Mouse (Mus musculus) urinary bladder, postnatal 10 days (tissue): Measurements from ENCODE around the gene Arhgap10.

Experiments
- DNase-seq: peaks from one replicate; pipeline ENCODE4 v3.0.0; 2022; ENCODE audit warnings: low spot score

Gene Arhgap10

GRCm38 (mm10) chr8:77442452-77442851 lies 75.3 kb downstream of the Arhgap10 start:
- no peak for DNase-seq

- no peak for DNase-seq
Observed at GRCm38 (mm10) chr8:77440913-77441312, 76.8 kb downstream of the Arhgap10 start.

GRCm38 (mm10) chr8:77440324-77440880 lies 77.4 kb downstream of the Arhgap10 start:
- DNase-seq, result no peak

GRCm38 (mm10) chr8:77439670-77440069 lies 78.1 kb downstream of the Arhgap10 start:
- no peak for DNase-seq

GRCm38 (mm10) chr8:77437807-77438493 lies 79.8 kb downstream of the Arhgap10 start:
- no peak for DNase-seq

GRCm38 (mm10) chr8:77436013-77436990 lies 81.5 kb downstream of the Arhgap10 start:
- no peak for DNase-seq

GRCm38 (mm10) chr8:77433221-77433620 lies 84.5 kb downstream of the Arhgap10 start:
- DNase-seq, result no peak

- no peak for DNase-seq
Observed at GRCm38 (mm10) chr8:77432726-77433125, 85.0 kb downstream of the Arhgap10 start.

GRCm38 (mm10) chr8:77428420-77428819 lies 89.3 kb downstream of the Arhgap10 start:
- DNase-seq, result no peak

- DNase-seq, result no peak
Observed at GRCm38 (mm10) chr8:77428015-77428414, 89.7 kb downstream of the Arhgap10 start.

- DNase-seq, result no peak
Observed at GRCm38 (mm10) chr8:77427438-77427837, 90.3 kb downstream of the Arhgap10 start.

- DNase-seq, result no peak
Observed at GRCm38 (mm10) chr8:77423850-77424249, 93.9 kb downstream of the Arhgap10 start.

- DNase-seq, result no peak
Observed at GRCm38 (mm10) chr8:77422632-77423252, 95.0 kb downstream of the Arhgap10 start.

- no peak for DNase-seq
Observed at GRCm38 (mm10) chr8:77421596-77421995, 96.2 kb downstream of the Arhgap10 start.

- no peak for DNase-seq
Observed at GRCm38 (mm10) chr8:77419731-77420130, 98.0 kb downstream of the Arhgap10 start.

GRCm38 (mm10) chr8:77416738-77417137 lies 101.0 kb downstream of the Arhgap10 start:
- DNase-seq, result no peak

GRCm38 (mm10) chr8:77416034-77416433 lies 101.7 kb downstream of the Arhgap10 start:
- no peak for DNase-seq

- no peak for DNase-seq
Observed at GRCm38 (mm10) chr8:77411262-77411661, 106.5 kb downstream of the Arhgap10 start.

- no peak for DNase-seq
Observed at GRCm38 (mm10) chr8:77410394-77410793, 107.4 kb downstream of the Arhgap10 start.

GRCm38 (mm10) chr8:77408527-77409215 lies 109.1 kb downstream of the Arhgap10 start:
- no peak for DNase-seq

- no peak for DNase-seq
Observed at GRCm38 (mm10) chr8:77406846-77407245, 110.9 kb downstream of the Arhgap10 start.

GRCm38 (mm10) chr8:77406444-77406843 lies 111.3 kb downstream of the Arhgap10 start:
- no peak for DNase-seq
